Mouse (Mus musculus): Measurements from ENCODE around the gene Efemp2. TPM values are rescaled to one million over a fixed set of nuclear protein-coding genes. Genes with fewer than 3 reads are reported as not detected.

Gene Efemp2
- polyA plus RNA-seq (2012; rRNA removed), result 43.3 and 43.4 TPM in 2 replicates

DNA sequence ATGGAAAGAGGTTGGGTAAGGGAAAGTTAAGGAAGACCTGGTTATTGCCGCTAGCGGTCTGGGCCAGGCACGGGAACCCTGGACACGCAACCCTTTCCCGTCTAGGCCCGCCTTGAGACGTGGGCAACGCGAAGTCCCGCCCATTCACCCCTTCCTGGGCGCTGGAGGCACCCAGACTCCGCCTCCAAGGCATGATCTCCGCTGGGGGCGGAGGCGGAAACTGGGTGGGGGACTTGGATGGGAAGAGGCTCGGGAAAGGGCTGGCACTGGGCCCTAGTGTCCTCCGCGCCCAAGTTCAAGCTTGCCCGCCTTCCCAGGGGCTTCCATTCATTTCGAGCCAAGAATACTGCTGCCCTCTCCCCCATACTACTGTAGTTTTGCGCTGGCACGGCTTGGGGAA lies at the start of gene Efemp2:
Gene Efemp2 (plus strand): TSS at position 235 of the 400 bp plus-strand sequence.
- H3K4me1 ChIP-seq (ENCODE audit: control insufficient read depth, insufficient read depth, low read length), result peaks cover 27% of the 10 kb centered on the region
- 13% methylated on average over 22 of the region's 22 CpGs for WGBS
- peak within 1 kb of the TSS; percentile 62 for H3K4me3 ChIP-seq (replicated peaks; ENCODE audit: insufficient read depth, low read depth, low read length)
- H3K27ac ChIP-seq (ENCODE audit: insufficient read depth, low read length), result peak within 1 kb of the TSS; percentile 92
- no peak for TF ChIP-seq CTCF (IDR thresholded peaks at IDR 0.05; ENCODE audit: borderline replicate concordance, insufficient read depth, low read depth, low read length)
- no peak for TF ChIP-seq POLR2A (IDR thresholded peaks at IDR 0.05; ENCODE audit: borderline replicate concordance, insufficient read depth, low read length)
- no peaks in the 10 kb centered on the region for H3K27me3 ChIP-seq (ENCODE audit: control insufficient read depth, insufficient read depth, low read length)
- DNase-seq, result peak; percentile 66 to 70

GRCm38 (mm10) chr19:5424092-5424781 lies 49.5 kb upstream of the Efemp2 start:
- no peak for TF ChIP-seq CTCF (IDR thresholded peaks at IDR 0.05; ENCODE audit: borderline replicate concordance, insufficient read depth, low read depth, low read length)
- DNase-seq, result peak in 1 of 2 experiments; percentile 55
- WGBS, result 1% methylated on average over 41 of the region's 48 CpGs
- H3K27ac ChIP-seq (ENCODE audit: insufficient read depth, low read length), result peak overlapping the region; percentile 82
- peak overlapping the region; percentile 86 for H3K4me3 ChIP-seq (replicated peaks; ENCODE audit: insufficient read depth, low read depth, low read length)
- H3K4me1 ChIP-seq (ENCODE audit: control insufficient read depth, insufficient read depth, low read length), result peaks cover 34% of the 10 kb centered on the region
- no peaks in the 10 kb centered on the region for H3K27me3 ChIP-seq (ENCODE audit: control insufficient read depth, insufficient read depth, low read length)

GRCm38 (mm10) chr19:5424782-5425741 lies 48.7 kb upstream of the Efemp2 start, which contains the start of the genes Drap1 and AI837181:
Gene Drap1, minus strand, starts transcription at chr19:5424979.
Gene AI837181, plus strand, starts transcription at chr19:5425144.
- WGBS, result under 1% methylated on average over 85 of the region's 87 CpGs
- H3K27ac ChIP-seq (ENCODE audit: insufficient read depth, low read length), result peak within 1 kb of the TSS; percentile 82
- no peaks in the 10 kb centered on the region for H3K27me3 ChIP-seq (ENCODE audit: control insufficient read depth, insufficient read depth, low read length)
- DNase-seq, result peak; percentile 94
- H3K4me1 ChIP-seq (ENCODE audit: control insufficient read depth, insufficient read depth, low read length), result peaks cover 42% of the 10 kb centered on the region
- TF ChIP-seq POLR2A (IDR thresholded peaks at IDR 0.05; ENCODE audit: borderline replicate concordance, insufficient read depth, low read length), result peak; percentile 27; the same call in 1 of the 2 replicates
- TF ChIP-seq CTCF (IDR thresholded peaks at IDR 0.05; ENCODE audit: borderline replicate concordance, insufficient read depth, low read depth, low read length), result no peak
- peak within 1 kb of the TSS; percentile 86 for H3K4me3 ChIP-seq (replicated peaks; ENCODE audit: insufficient read depth, low read depth, low read length)

DNA sequence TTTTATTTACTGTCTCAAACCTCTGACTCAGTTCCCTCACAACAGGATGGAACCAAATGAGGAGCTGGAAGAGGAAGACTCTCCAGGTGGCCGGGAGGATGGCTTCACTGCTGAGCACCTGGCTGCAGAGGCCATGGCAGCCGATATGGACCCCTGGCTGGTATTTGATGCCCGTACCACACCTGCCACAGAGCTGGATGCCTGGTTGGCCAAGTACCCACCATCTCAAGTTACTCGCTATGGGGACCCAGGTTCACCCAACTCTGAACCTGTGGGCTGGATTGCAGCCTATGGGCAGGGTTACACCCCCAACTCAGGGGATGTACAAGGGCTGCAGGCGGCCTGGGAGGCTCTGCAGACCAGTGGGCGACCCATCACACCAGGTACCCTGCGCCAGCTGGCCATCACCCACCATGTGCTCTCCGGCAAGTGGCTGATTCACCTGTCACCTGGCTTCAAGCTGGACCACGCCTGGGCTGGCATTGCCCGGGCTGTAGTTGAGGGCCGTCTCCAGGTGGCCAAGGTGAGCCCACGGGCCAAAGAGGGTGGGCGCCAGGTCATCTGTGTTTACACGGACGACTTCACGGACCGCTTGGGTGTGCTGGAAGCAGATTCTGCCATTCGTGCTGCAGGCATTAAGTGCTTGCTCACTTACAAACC lies 47.7 kb upstream of the Efemp2 start:
- Histone ChIP-seq H3K4me1 (ENCODE audit: control insufficient read depth, insufficient read depth, low read length) (peaks cover 50% of the 10 kb centered on the region), H3K27ac (ENCODE audit: insufficient read depth, low read length) (peak overlapping the region; percentile 33; the same call in 1 of the 2 replicates), H3K27me3 (ENCODE audit: control insufficient read depth, insufficient read depth, low read length) (no peaks in the 10 kb centered on the region), H3K4me3 (replicated peaks; ENCODE audit: insufficient read depth, low read depth, low read length) (peak overlapping the region; percentile 86)
- TF ChIP-seq CTCF (IDR thresholded peaks at IDR 0.05; ENCODE audit: borderline replicate concordance, insufficient read depth, low read depth, low read length) (no peak), POLR2A (IDR thresholded peaks at IDR 0.05; ENCODE audit: borderline replicate concordance, insufficient read depth, low read length) (no peak)
- 25% methylated on average over 18 of the region's 18 CpGs for WGBS
- peak in 1 of 2 experiments; percentile 32 for DNase-seq

DNA sequence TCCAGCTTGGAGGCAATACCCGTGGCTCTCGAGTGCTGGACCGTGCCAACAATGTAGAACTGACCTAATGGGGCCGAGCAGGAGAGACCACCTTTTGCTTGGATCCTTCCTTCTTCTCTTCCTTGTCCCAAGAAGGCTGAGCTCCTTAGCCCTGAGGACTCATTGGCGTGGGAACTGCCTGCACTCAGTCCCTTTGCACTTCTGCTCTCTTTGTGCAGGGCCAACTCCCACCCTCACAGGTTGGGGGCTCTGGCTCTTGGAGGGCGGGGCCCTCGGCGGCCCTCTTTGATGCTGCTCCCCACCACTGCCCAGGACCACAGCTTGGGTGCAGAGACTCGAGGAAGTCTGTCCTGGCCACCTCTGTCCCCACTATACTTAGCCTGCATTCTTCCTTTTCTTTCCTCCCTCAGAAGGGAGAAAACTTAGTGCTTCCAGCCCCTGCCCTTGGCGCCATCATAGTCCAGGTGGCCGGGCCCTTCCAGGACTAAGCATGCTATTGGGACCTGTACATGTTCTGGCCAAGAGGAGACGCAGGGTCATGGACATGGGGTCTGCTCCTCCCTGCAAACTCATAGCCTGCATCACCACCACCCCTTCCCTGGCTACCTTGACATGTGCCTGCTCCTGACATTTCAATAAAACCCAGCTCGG lies 47.0 kb upstream of the Efemp2 start:
- no peak overlapping the region for H3K27ac ChIP-seq (ENCODE audit: insufficient read depth, low read length)
- WGBS, result 82% methylated on average over 13 of the region's 13 CpGs
- H3K27me3 ChIP-seq (ENCODE audit: control insufficient read depth, insufficient read depth, low read length), result no peaks in the 10 kb centered on the region
- no peak for DNase-seq
- H3K4me1 ChIP-seq (ENCODE audit: control insufficient read depth, insufficient read depth, low read length), result peaks cover 50% of the 10 kb centered on the region
- no peak overlapping the region for H3K4me3 ChIP-seq (replicated peaks; ENCODE audit: insufficient read depth, low read depth, low read length)
- no peak for TF ChIP-seq CTCF (IDR thresholded peaks at IDR 0.05; ENCODE audit: borderline replicate concordance, insufficient read depth, low read depth, low read length)

DNA sequence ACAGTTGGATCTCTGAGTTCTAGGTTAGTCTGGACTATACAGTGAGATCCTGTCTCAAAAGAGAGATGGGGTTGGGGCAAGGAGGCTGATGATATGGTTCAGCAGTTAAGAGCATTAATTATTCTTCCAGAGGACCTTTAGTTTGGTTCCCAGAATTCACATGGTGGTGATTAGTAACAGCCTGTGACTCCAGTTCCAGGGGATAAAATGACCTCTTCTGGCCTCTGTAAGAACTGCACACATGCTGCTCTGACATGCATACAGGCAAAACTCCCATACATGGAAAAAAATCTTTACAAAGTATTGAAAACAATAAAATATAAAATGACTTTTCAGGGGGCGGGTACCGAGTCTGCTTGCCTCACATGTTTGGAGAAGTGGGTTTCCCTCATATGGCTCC lies 45.7 kb upstream of the Efemp2 start:
- 95% methylated on average over 2 of the region's 2 CpGs for WGBS
- no peaks in the 10 kb centered on the region for H3K27me3 ChIP-seq (ENCODE audit: control insufficient read depth, insufficient read depth, low read length)
- H3K27ac ChIP-seq (ENCODE audit: insufficient read depth, low read length), result no peak overlapping the region
- DNase-seq, result peak in 1 of 2 experiments; percentile 45
- H3K4me1 ChIP-seq (ENCODE audit: control insufficient read depth, insufficient read depth, low read length), result peaks cover 40% of the 10 kb centered on the region
- TF ChIP-seq CTCF (IDR thresholded peaks at IDR 0.05; ENCODE audit: borderline replicate concordance, insufficient read depth, low read depth, low read length), result peak; percentile 39; the same call in 1 of the 2 replicates
- no peak for TF ChIP-seq POLR2A (IDR thresholded peaks at IDR 0.05; ENCODE audit: borderline replicate concordance, insufficient read depth, low read length)
- no peak overlapping the region for H3K4me3 ChIP-seq (replicated peaks; ENCODE audit: insufficient read depth, low read depth, low read length)

DNA sequence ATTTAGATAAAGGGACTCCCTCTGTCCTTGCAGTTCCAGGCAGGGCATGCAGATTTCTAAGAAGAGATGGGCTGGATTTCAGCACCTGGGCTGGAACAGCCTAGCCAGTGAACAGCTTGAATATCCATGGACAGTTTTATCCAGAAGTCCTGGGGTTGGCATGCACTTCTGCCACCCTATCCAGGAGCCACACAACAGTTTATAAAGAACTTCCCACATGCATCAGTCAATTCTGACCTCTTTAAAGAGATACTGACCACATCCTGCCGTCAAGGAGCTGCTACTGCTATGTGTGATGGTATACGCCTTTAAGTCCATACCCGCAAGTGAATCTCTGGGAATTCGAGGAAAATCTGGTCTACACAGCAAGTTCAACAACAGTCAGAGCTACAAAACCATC lies 44.5 kb upstream of the Efemp2 start:
- DNase-seq, result no peak
- Histone ChIP-seq H3K4me3 (replicated peaks; ENCODE audit: insufficient read depth, low read depth, low read length) (no peak overlapping the region), H3K27ac (ENCODE audit: insufficient read depth, low read length) (0 out of 2 replicates have a peak overlapping the region, but pooled peaks have one; percentile 4), H3K27me3 (ENCODE audit: control insufficient read depth, insufficient read depth, low read length) (no peaks in the 10 kb centered on the region), H3K4me1 (ENCODE audit: control insufficient read depth, insufficient read depth, low read length) (peaks cover 45% of the 10 kb centered on the region)
- WGBS, result 61% methylated on average over 4 of the region's 4 CpGs
- TF ChIP-seq POLR2A (IDR thresholded peaks at IDR 0.05; ENCODE audit: borderline replicate concordance, insufficient read depth, low read length) (no peak), CTCF (IDR thresholded peaks at IDR 0.05; ENCODE audit: borderline replicate concordance, insufficient read depth, low read depth, low read length) (no peak)
